Mouse (Mus musculus): ENCODE results near the gene Rybp. TPM values are rescaled to one million over a fixed set of nuclear protein-coding genes. Genes with fewer than 3 reads are reported as not detected.

The Rybp gene
- total RNA-seq, 2 experiments from 2014 or later = 21.4 to 30.1 TPM

DNA sequence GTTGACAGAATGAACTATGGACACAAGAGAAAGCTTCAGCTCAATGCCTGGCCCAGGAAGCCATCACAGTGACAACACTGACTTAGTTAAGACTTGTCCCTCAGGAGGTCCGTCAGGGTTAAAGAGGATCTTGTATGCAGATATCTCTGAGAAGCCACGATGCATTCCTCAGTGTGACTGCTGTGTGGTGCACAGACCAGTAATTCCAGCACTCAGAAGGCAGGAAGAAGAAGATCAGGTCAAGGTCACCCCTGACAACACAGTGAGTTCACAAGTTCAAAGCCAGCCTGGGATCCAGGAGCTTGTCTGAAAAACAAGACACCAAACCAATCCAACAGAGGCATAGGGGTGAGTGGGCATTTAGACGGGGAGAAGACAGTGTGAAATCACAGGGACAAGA is 67.3 kb downstream of the Rybp start:
- no peak for DNase-seq

GRCm38 (mm10) chr6:100218541-100219341 is 68.5 kb downstream of the Rybp start:
- peak; percentile 85 for DNase-seq

DNA sequence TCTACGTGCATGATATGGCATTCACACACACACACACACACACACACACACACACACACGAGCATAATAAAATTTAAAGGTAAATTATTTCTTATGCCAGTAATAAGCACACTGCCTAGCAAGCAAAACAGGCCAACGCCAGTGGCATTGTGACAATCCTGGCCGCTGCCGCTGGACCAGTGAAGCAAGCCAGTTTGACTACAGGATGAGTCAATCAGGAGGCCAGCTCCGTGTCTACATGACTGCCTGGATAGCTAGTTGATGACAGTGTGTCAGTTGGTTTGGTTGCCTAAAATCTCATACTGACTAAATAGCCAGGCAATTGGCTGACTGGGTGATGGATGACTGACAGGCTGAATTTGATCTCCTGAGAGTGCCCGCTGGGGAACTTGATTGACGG is 69.8 kb downstream of the Rybp start:
- no peak for DNase-seq

DNA sequence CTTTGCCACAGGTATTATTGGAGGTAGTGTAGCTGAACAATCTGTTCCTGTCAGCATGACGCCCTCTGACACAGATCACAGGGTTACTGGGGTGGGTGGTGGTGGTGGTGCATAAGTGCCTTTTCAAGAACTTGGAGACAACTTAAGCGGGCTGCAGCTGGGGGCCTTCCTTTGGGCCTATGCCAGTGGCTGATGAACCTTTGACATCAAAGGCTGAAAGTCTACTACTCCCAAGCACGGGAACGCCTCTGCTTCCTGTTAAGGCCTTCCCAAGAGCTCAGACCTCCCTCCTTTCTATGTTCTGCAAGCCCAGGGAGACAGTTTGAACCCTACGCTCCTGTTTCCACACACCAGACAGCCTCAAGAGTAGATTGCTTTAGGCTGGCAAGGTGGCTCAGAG is 70.3 kb downstream of the Rybp start:
- DNase-seq = no peak

- no peak for DNase-seq
Observed at GRCm38 (mm10) chr6:100215809-100216208, 71.5 kb downstream of the Rybp start.

GRCm38 (mm10) chr6:100214132-100214913 is 73.0 kb downstream of the Rybp start:
- no peak for DNase-seq

DNA sequence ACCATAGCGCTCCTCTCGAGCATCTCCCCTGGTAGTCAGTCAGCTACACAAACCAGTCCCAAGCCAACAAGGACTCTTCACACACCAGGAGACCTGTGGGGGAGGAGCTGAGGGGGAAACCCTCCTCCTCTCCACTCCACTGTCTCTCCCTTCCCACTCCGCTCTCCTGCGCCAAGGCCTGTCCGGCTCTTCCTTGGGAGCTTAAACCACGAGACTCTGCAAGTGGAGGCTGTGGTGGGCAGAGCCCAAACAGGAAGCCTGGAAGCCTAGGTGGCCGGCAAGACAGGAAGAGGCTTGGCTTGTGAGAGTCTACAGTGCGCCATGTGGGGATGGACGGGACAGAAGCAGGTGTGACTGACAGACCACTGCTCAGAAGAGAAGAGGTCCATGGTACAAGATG is 73.7 kb downstream of the Rybp start:
- no peak for DNase-seq

- DNase-seq = no peak
Observed at GRCm38 (mm10) chr6:100212820-100213219, 74.5 kb downstream of the Rybp start.

DNA sequence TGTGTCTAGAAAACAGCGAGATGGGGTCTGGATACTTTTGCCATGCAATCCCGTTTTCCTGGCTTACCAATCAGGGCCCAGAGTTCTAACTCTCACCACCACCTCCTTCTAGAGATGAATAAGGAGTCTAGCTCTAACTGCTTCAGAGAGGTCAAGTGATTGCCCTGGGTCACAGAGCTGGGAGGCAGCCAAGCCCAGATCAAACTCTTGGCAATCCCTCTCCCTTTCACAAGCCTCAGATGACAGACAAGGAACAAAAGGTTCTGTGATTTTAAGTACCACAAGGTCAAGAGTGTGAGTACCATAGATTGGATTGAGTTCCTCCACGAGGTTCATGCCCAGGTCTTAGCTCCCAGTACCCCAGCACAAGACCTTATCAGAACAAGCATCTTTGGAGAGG is 75.6 kb downstream of the Rybp start:
- no peak for DNase-seq

DNA sequence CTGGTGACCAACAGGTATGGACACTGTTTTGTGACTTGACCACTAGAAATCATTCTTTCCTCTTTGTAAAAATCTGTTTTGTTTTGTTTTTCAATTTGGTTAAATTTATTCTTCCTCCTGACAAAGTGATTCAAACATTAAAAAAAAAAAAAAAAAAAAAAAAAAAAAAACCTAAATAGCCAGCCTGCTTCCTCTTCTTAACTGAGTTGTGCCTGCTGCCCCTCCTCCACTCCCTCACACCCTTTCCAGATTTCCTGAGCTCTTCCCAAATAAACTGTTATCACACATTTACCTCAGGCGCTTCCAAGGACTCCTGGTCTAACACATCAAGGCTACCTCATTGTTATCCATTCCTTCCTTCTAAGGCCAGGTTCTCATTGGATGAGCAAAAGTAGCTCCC is 76.8 kb downstream of the Rybp start:
- DNase-seq = no peak

DNA sequence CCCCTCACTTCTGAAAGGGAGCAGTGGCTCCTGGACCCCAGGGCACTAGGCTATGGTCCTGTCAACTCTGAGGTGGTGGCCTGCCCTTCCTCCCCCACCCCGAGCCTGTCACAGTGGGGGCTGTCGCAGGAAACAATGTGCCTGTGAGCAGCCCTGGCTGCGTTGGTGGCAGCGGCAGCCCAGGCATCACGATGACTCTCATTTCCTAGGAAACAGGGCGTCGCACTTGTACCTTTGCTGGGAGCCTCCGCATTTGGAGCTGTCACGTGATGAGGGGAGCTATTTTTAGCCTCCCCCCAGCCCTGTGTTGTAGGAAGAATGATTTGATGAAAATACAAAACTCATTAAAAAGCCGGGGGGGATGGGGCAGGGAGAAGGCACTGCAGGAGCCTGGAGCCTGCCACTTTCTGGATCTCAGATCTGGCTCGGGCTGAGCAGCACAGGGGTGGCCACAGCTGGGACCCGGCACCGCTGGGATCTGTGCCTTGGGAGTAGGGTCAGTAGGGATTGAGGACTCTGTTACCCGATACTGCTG is 80.5 kb downstream of the Rybp start:
- DNase-seq = no peak

GRCm38 (mm10) chr6:100206261-100206660 is 81.0 kb downstream of the Rybp start:
- no peak for DNase-seq

GRCm38 (mm10) chr6:100204436-100204835 is 82.8 kb downstream of the Rybp start:
- DNase-seq = peak; percentile 69

GRCm38 (mm10) chr6:100203492-100203891 is 83.8 kb downstream of the Rybp start:
- DNase-seq = no peak

DNA sequence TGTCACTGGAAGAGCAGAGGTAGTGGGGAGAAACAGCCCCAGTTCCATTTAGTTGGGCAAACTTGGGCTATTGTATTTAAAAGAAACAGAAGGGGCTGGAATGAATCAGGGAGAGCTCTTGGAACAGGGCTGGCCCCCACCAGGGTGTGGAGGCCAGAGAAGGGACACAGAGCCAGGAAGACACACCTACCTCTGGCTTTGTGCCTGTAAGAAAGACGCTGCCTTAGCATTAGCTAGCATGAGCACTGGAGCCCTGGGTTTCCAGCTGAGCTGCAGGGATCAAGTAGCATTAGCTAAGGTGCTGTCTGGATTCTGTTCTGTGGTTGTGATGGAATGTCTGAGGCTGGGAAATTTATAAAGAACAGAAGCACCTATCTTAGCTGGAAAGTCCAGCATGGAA is 85.2 kb downstream of the Rybp start:
- no peak for DNase-seq

- no peak for DNase-seq
Observed at GRCm38 (mm10) chr6:100197102-100197501, 90.2 kb downstream of the Rybp start.

- peak; percentile 82 for DNase-seq
Observed at GRCm38 (mm10) chr6:100195870-100196409, 91.3 kb downstream of the Rybp start.

DNA sequence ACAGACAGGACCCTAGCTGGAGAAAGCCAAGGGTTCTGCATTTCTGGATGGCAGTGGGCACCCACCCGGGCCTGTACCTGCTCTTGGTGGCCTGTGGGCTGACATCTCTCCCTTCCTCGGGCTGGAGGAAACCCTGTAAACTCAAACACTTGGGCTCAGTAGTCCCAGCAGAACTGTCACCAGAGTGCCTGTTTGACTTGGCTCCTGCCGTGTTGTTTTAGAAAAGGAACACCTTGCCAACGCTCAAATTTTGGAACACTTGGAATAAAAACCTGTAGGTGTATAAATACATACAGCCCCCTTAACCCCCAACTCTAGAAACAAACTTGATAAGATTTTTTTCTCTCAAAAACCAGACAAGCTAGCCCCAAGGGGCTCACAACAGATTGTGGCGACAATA is 92.2 kb downstream of the Rybp start:
- DNase-seq = no peak

- no peak for DNase-seq
Observed at GRCm38 (mm10) chr6:100193760-100194159, 93.5 kb downstream of the Rybp start.

DNA sequence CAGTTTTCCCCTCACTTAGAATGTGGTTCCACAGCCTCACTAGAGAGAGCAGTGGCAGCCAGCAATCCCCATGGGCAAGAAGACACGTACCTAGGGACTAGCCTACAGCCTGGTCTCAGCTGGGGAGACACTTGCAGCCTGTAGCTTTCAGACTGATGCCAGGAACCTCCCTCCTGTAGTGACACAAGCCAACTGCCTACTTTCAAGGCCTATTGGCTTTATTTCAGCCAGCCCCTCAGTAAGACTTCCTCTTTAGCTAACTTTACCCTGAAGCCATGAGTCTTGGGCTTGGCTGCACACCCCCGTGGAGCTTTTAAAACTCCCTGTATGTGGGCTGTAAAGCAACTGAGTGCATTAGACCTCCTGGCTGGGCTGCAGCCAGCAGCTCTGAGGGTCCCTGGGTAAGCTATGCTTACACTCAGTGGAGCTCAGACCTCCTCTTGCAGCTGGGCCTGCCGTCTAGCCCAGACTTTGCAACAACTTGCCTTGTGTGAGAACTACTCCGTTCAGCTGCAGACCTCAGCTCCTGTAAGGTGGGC is 94.5 kb downstream of the Rybp start:
- DNase-seq = no peak

- no peak for DNase-seq
Observed at GRCm38 (mm10) chr6:100190803-100191559, 96.3 kb downstream of the Rybp start.

GRCm38 (mm10) chr6:100190310-100190709 is 97.0 kb downstream of the Rybp start:
- DNase-seq = no peak

Data from adrenal gland, postnatal 10 days (tissue).